Mouse (Mus musculus) heart, postnatal 0 days (tissue): ENCODE measurements around the gene Myo18b.

ENCODE experiments used
- CTCF ChIP-seq: IDR thresholded peaks from 2 replicates; pipeline ENCODE4 v1.5.1; 2016; ENCODE audit warnings: antibody characterized with exemption, control low read depth, low read depth
- EP300 ChIP-seq: IDR thresholded peaks from 2 replicates; pipeline ENCODE4 v1.6.1; 2016; ENCODE audit warnings: antibody characterized with exemption, low read depth

GRCm38 (mm10) chr5:112740651-112741050 is 155.5 kb downstream of the Myo18b start:
- no peak for TF ChIP-seq CTCF
- no peak for TF ChIP-seq EP300
